Mouse (Mus musculus) midbrain, postnatal 0 days (tissue): Measurements from ENCODE around the gene H2afy2. TPM values are rescaled to one million over a fixed set of nuclear protein-coding genes. Genes with fewer than 3 reads are reported as not detected.

Experiments used
- ATAC-seq: fragments of 200-750 bp; cut with Nextera tagmentation; 2 replicates; pipeline ENCODE4 v1.8.0; 2017; ENCODE audit warnings: moderate number of reproducible peaks, mild to moderate bottlenecking, moderate TSS enrichment, moderate library complexity; ENCODE audit not compliant: low FRiP score
- DNase-seq: peaks from one replicate; pipeline ENCODE4 v3.0.0-alpha.2; 2015; ENCODE audit warnings: low spot score
- H3K27ac ChIP-seq: fragments of 300-500 bp; sonication (generic); 2 replicates; pipeline ENCODE4 v1.5.1; 2014; ENCODE audit warnings: low read depth, mild to moderate bottlenecking, low read length, mixed read lengths
- H3K27me3 ChIP-seq: fragments of 300-500 bp; sonication (generic); 2 replicates; pipeline ENCODE4 v1.6.1; 2014; ENCODE audit warnings: low read length, control low read depth, mixed read lengths; ENCODE audit not compliant: insufficient read depth
- H3K36me3 ChIP-seq: fragments of 300-500 bp; sonication (generic); 2 replicates; pipeline ENCODE4 v1.6.1; 2014; ENCODE audit warnings: low read length, control low read depth, mixed read lengths; ENCODE audit not compliant: insufficient read depth
- H3K4me1 ChIP-seq: fragments of 300-500 bp; sonication (generic); 2 replicates; pipeline ENCODE4 v1.6.1; 2014; ENCODE audit warnings: mild to moderate bottlenecking, control low read depth, antibody characterized with exemption, low read length, mixed read lengths; ENCODE audit not compliant: insufficient read depth
- H3K4me2 ChIP-seq: fragments of 300-500 bp; sonication (generic); 2 replicates; pipeline ENCODE4 v1.6.1; 2014; ENCODE audit warnings: low read depth, mild to moderate bottlenecking, low read length, mixed read lengths; ENCODE audit not compliant: poor library complexity, severe bottlenecking
- H3K4me3 ChIP-seq: fragments of 300-500 bp; sonication (generic); 2 replicates; pipeline ENCODE4 v1.5.1; 2014; ENCODE audit warnings: low read depth, mild to moderate bottlenecking, low read length, moderate library complexity
- H3K9ac ChIP-seq: fragments of 300-500 bp; sonication (generic); replicated peaks from 2 replicates; pipeline ENCODE4 v1.6.1; 2014; ENCODE audit warnings: mild to moderate bottlenecking, low read length, moderate library complexity, mixed read lengths; ENCODE audit not compliant: poor library complexity, severe bottlenecking
- H3K9me3 ChIP-seq: fragments of 300-500 bp; sonication (generic); 2 replicates; pipeline ENCODE4 v1.6.1; 2016; ENCODE audit warnings: low read length, control low read depth
- CTCF ChIP-seq: IDR thresholded peaks from 2 replicates; pipeline ENCODE4 v1.5.1; 2016; ENCODE audit warnings: antibody characterized with exemption, mild to moderate bottlenecking
- WGBS: fragments of 180-500 bp; shearing (Covaris S2); extraction: QIAGEN DNeasy Blood & Tissue Kit; methylation state at CpG from one replicate; pipeline ENCODE4 v1.1.7; 2014; 5-methylcytosine and 5-hydroxymethylcytosine counted together
- polyA plus RNA-seq: library from polyadenylated mRNA; unstranded; fragments of >200 nt; fragmentation: Nextera tagmentation; extraction: Ambion mirVana; gene quantifications from 2 replicates; pipeline ENCODE4 v1.2.1, GENCODE M21; 2015
- total RNA-seq: library from RNA; depleted of rRNA; stranded (reverse); fragments of >200 nt; gene quantifications from 2 replicates; pipeline ENCODE4 v1.2.3, GENCODE M21; 2014

H2afy2 gene
- total and polyA plus RNA-seq, 2 experiments from 2014 or later, result 123 to 206 TPM

- no peak for ATAC-seq
- no peak for TF ChIP-seq CTCF
- no peak for DNase-seq
- peaks cover 3% of the 10 kb centered on the region; the same call in 1 of the 2 replicates for H3K4me1 ChIP-seq
- H3K9me3 ChIP-seq, result no peaks in the 10 kb centered on the region
- no peak overlapping the region for H3K27ac ChIP-seq
- no peak overlapping the region for H3K9ac ChIP-seq
- H3K27me3 ChIP-seq, result no peaks in the 10 kb centered on the region
- no peak overlapping the region for H3K4me2 ChIP-seq
- H3K36me3 ChIP-seq, result no peaks in the 10 kb centered on the region
- WGBS, result 90% methylated on average over 32 of the region's 32 CpGs
- no peak overlapping the region for H3K4me3 ChIP-seq
These were observed 44.3 kb upstream of the H2afy2 start for GRCm38 (mm10) chr10:61827950-61828936.

- TF ChIP-seq CTCF, result peak; percentile 18; the same call in 1 of the 2 replicates
- Histone ChIP-seq H3K4me2 (no peak overlapping the region), H3K4me1 (peaks cover 3% of the 10 kb centered on the region; the same call in 1 of the 2 replicates), H3K36me3 (no peaks in the 10 kb centered on the region), H3K27me3 (no peaks in the 10 kb centered on the region), H3K9ac (no peak overlapping the region), H3K9me3 (no peaks in the 10 kb centered on the region), H3K27ac (0 out of 2 replicates have a peak overlapping the region, but pooled peaks have one; percentile 43), H3K4me3 (no peak overlapping the region)
- DNase-seq (peak; percentile 46), ATAC-seq (no peak)
- 21% methylated on average over 16 of the region's 16 CpGs for WGBS
These were observed 42.9 kb upstream of the H2afy2 start for GRCm38 (mm10) chr10:61826753-61827435.

- H3K9me3 ChIP-seq, result no peaks in the 10 kb centered on the region
- peaks cover 3% of the 10 kb centered on the region; the same call in 1 of the 2 replicates for H3K4me1 ChIP-seq
- H3K27ac ChIP-seq, result no peak overlapping the region
- TF ChIP-seq CTCF, result no peak
- no peak overlapping the region for H3K4me2 ChIP-seq
- DNase-seq (no peak), ATAC-seq (no peak)
- H3K27me3 ChIP-seq, result no peaks in the 10 kb centered on the region
- WGBS, result 77% methylated on average over 13 of the region's 13 CpGs
- no peak overlapping the region for H3K4me3 ChIP-seq
- no peak overlapping the region for H3K9ac ChIP-seq
- no peaks in the 10 kb centered on the region for H3K36me3 ChIP-seq
These were observed 42.2 kb upstream of the H2afy2 start for GRCm38 (mm10) chr10:61825979-61826752.

DNA sequence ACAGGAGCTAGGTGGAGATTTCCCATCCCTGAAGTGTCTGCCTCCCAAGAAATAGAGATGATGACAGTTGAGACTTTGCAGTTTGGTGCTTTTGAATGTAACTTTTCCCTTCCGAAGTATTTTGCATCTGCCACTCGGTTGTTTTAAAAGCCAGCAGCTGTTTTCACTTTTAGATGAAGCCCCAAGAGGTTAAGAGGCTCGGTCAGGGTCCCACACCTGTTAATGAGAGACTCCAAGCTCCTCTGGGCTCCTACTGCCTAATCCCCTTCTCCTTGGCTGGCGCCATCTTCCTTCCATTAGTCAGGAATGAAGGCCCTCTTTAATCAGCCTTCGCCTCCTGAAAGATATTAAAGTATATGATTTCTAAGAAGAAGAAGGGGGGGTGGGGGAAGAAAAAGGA is 41.6 kb upstream of the H2afy2 start:
- DNase-seq (no peak), ATAC-seq (no peak)
- no peak overlapping the region for H3K27ac ChIP-seq
- no peaks in the 10 kb centered on the region for H3K36me3 ChIP-seq
- 60% methylated on average over 5 of the region's 5 CpGs for WGBS
- H3K4me3 ChIP-seq, result no peak overlapping the region
- no peak overlapping the region for H3K9ac ChIP-seq
- no peak overlapping the region for H3K4me2 ChIP-seq
- H3K27me3 ChIP-seq, result no peaks in the 10 kb centered on the region
- peaks cover 3% of the 10 kb centered on the region; the same call in 1 of the 2 replicates for H3K4me1 ChIP-seq
- TF ChIP-seq CTCF, result no peak
- H3K9me3 ChIP-seq, result no peaks in the 10 kb centered on the region

DNA sequence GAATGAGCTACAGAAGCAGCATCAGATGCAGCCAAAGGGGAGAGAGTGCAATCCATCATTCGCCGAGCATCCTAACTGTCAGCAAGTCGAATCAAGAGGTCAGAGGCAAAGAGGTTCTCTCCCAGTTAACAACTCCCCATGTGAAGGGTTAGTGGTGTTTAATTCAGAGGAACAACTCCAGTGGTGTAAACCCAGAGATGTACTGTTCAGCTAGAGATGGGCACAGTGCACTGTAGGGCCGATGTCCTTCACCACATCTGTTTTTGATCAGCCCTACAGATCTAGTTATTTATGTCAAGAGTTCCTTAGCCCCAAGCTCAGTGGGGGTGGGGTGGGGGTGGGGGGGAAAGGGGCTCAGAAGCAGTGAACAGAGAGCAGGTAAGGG is 39.8 kb upstream of the H2afy2 start:
- Histone ChIP-seq H3K27ac (no peak overlapping the region), H3K9me3 (no peaks in the 10 kb centered on the region), H3K4me3 (no peak overlapping the region), H3K36me3 (no peaks in the 10 kb centered on the region), H3K9ac (no peak overlapping the region), H3K27me3 (no peaks in the 10 kb centered on the region), H3K4me2 (no peak overlapping the region), H3K4me1 (peaks cover 3% of the 10 kb centered on the region; the same call in 1 of the 2 replicates)
- WGBS, result 87% methylated on average over 4 of the region's 4 CpGs
- DNase-seq, result no peak
- ATAC-seq, result no peak
- no peak for TF ChIP-seq CTCF
